Mouse (Mus musculus) limb, embryonic 12.5 days (tissue): Measurements from ENCODE around the gene Cd300lf. TPM values are rescaled to one million over a fixed set of nuclear protein-coding genes. Genes with fewer than 3 reads are reported as not detected.

Source experiments
- ATAC-seq: fragments of 200-750 bp; cut with Nextera tagmentation; 2 replicates; pipeline ENCODE4 v1.8.0; 2017; ENCODE audit warnings: low read depth, moderate TSS enrichment; ENCODE audit not compliant: insufficient number of reproducible peaks, insufficient read depth, low FRiP score, low TSS enrichment
- H3K27ac ChIP-seq: fragments of 300-500 bp; sonication (generic); 2 replicates; pipeline ENCODE4 v1.5.1; 2016; ENCODE audit warnings: mild to moderate bottlenecking, moderate library complexity
- H3K27me3 ChIP-seq: fragments of 300-500 bp; sonication (generic); 2 replicates; pipeline ENCODE4 v1.6.1; 2016; ENCODE audit warnings: mild to moderate bottlenecking, moderate library complexity
- H3K36me3 ChIP-seq: fragments of 300-500 bp; sonication (generic); 2 replicates; pipeline ENCODE4 v1.6.1; 2016; ENCODE audit warnings: mild to moderate bottlenecking, moderate library complexity
- H3K4me1 ChIP-seq: fragments of 300-500 bp; sonication (generic); replicated peaks from 2 replicates; pipeline ENCODE4 v1.6.1; 2016
- H3K4me2 ChIP-seq: fragments of 300-500 bp; sonication (generic); 2 replicates; pipeline ENCODE4 v1.6.1; 2016; ENCODE audit warnings: mild to moderate bottlenecking, moderate library complexity
- H3K4me3 ChIP-seq: fragments of 300-500 bp; sonication (generic); replicated peaks from 2 replicates; pipeline ENCODE4 v1.5.1; 2016; ENCODE audit warnings: mild to moderate bottlenecking
- H3K9ac ChIP-seq: fragments of 300-500 bp; sonication (generic); replicated peaks from 2 replicates; pipeline ENCODE4 v1.6.1; 2016; ENCODE audit warnings: mild to moderate bottlenecking, moderate library complexity
- H3K9me3 ChIP-seq: fragments of 300-500 bp; sonication (generic); 2 replicates; pipeline ENCODE4 v1.6.1; 2016; ENCODE audit warnings: mild to moderate bottlenecking, moderate library complexity
- WGBS: fragments of 180-500 bp; shearing (Covaris S2); methylation state at CpG from one replicate; pipeline ENCODE4 v1.1.7; 2016; 5-methylcytosine and 5-hydroxymethylcytosine counted together
- polyA plus RNA-seq: library from polyadenylated mRNA; unstranded; fragments of >200 nt; fragmentation: Nextera tagmentation; extraction: Ambion mirVana; gene quantifications from 2 replicates; pipeline ENCODE4 v1.2.1, GENCODE M21; 2016

The Cd300lf gene
- polyA plus RNA-seq, 1 experiment from 2014 or later, result 0.26 TPM

DNA sequence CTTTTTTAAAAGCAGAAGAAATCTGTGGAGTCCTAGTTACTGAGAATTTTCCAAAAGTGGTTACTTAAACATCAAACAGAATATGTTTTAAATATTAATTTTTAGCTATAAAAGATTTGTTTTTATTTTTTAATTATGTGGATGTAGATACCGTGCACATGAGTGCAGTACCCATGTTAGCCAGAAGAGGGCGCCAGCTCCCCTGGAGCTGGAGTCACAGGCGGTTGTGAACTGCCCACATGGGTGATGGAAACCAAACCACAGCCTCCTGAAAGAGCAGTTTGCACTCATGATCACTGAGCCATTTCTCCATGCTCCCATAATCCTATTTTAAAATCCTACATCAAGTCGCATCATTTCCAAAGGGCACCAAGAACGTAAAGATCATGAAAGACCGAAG, 43.9 kb downstream of the Cd300lf start:
- no peaks in the 10 kb centered on the region for H3K36me3 ChIP-seq
- no peak overlapping the region for H3K4me2 ChIP-seq
- peaks cover 45% of the 10 kb centered on the region for H3K27me3 ChIP-seq
- ATAC-seq, result no peak
- no peak overlapping the region for H3K4me3 ChIP-seq
- 68% methylated on average over 6 of the region's 6 CpGs for WGBS
- peaks cover 11% of the 10 kb centered on the region for H3K9me3 ChIP-seq
- H3K9ac ChIP-seq, result no peak overlapping the region
- H3K27ac ChIP-seq, result no peak overlapping the region
- 0 out of 2 replicates have a peak, but pooled peaks cover 7% of the 10 kb centered on the region for H3K4me1 ChIP-seq

DNA sequence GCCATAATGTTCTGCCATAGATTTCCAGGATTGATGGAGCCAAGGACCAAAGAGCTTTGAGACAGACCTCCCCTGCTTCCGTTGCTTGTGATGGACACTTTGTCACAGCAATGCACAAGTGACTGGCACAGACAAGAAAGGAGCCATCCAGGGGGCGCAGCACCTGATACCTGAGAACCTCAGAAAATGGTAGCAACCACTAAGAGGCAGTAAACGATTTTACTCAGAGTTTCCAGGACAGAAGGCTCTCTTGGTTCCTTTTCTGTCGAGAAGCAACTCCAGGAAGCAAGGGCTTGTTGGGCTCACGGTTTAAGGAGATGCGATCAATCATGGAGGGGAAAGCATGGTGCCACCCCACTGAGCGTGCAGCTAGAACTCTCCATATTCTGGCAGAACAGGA, 47.6 kb downstream of the Cd300lf start:
- no peaks in the 10 kb centered on the region for H3K4me1 ChIP-seq
- no peak overlapping the region for H3K4me3 ChIP-seq
- H3K27ac ChIP-seq, result no peak overlapping the region
- H3K9ac ChIP-seq, result no peak overlapping the region
- H3K4me2 ChIP-seq, result no peak overlapping the region
- 59% methylated on average over 7 of the region's 7 CpGs for WGBS
- peaks cover 41% of the 10 kb centered on the region for H3K27me3 ChIP-seq
- ATAC-seq, result no peak
- H3K9me3 ChIP-seq, result peaks cover 6% of the 10 kb centered on the region
- H3K36me3 ChIP-seq, result no peaks in the 10 kb centered on the region

DNA sequence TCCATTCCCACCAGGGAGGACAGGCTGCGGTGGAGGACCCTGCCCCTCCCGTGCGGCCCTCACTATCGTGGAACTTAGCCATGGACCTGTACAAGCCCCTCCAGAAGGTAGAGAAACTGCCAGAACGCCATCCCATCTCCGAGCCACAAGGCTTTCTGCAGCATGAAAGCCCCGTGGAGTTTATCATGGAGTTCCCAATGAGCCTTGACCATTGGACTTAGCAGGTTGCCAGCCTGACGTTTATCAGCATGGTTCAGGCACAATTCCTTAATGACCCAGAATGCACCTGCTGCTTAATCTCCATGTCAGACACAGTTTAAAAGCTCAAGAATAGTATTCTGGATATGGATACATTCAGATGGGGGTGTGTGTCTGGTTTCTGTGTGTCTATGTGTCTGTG, 48.7 kb downstream of the Cd300lf start:
- Histone ChIP-seq H3K4me3 (no peak overlapping the region), H3K27ac (no peak overlapping the region), H3K27me3 (peaks cover 31% of the 10 kb centered on the region), H3K36me3 (no peaks in the 10 kb centered on the region), H3K4me1 (no peaks in the 10 kb centered on the region), H3K9ac (no peak overlapping the region), H3K4me2 (no peak overlapping the region), H3K9me3 (peaks cover 3% of the 10 kb centered on the region)
- WGBS, result 81% methylated on average over 8 of the region's 8 CpGs
- no peak for ATAC-seq

DNA sequence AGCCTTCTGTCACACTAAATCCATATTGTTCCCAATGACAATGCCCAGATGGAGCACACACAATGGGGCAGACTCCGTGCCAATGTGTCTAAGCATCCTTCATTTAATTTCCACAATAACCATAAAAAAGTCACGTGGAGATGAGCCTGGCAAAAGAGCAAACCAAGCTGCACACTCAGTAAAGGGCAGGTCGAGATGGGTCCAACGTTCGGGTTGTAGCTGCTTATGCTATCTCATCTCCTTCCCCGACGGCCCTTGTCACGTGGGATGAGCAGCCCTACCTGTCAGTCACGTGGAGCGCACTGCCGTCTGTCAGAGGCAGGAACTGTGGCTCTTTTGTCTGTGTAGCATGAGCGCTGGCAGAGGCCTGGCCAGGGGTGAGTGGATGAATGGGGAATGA, 49.2 kb downstream of the Cd300lf start:
- no peaks in the 10 kb centered on the region for H3K9me3 ChIP-seq
- WGBS, result 56% methylated on average over 12 of the region's 12 CpGs
- no peak for ATAC-seq

DNA sequence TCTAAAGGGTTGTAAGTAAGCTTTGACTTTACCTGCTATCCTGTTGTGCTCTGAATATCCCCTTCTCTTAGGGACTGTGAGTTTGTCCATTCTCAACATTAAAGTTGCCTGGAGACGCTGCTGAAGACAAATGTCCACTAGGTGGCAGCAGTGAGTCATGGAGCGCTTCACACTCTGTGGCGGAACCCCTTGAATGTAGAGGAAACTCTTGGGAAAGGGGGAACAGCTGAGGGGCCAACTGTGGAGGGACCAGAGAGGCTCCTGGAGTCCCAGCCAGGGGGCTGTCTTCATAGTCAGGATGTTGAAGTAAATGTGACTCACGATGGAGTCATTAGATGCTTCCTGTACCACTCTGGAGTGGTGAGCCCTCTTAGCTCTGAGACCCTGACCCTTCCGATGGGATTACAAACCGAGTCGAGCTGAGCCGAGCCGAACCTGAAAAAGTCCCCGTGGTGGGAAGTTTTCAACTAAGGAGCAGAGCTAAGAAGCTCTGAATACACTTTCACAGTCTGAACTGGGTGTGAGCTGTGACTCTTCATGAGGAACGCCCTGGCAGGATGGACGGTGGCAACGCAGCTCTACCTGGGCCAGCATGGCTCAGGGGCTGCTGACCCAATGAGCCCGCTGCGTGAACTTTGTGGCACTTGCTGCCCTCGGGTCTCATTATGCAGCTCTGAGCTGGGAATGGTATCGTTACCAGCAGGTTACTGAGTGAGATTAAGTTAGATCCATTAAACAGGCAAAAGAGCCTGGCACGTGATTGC, 50.2 kb downstream of the Cd300lf start:
- Histone ChIP-seq H3K27me3 (peaks cover 23% of the 10 kb centered on the region), H3K4me2 (no peak overlapping the region), H3K9ac (no peak overlapping the region), H3K27ac (no peak overlapping the region), H3K4me1 (no peaks in the 10 kb centered on the region), H3K9me3 (no peaks in the 10 kb centered on the region), H3K4me3 (no peak overlapping the region), H3K36me3 (no peaks in the 10 kb centered on the region)
- 47% methylated on average over 18 of the region's 18 CpGs for WGBS
- no peak for ATAC-seq

More for the DNA sequence above, 49.2 kb downstream of the Cd300lf start:
- no peaks in the 10 kb centered on the region for H3K4me1 ChIP-seq
- H3K4me3 ChIP-seq, result no peak overlapping the region
- H3K36me3 ChIP-seq, result no peaks in the 10 kb centered on the region
- no peak overlapping the region for H3K27ac ChIP-seq
- H3K4me2 ChIP-seq, result no peak overlapping the region
- peaks cover 31% of the 10 kb centered on the region for H3K27me3 ChIP-seq
- H3K9ac ChIP-seq, result no peak overlapping the region

DNA sequence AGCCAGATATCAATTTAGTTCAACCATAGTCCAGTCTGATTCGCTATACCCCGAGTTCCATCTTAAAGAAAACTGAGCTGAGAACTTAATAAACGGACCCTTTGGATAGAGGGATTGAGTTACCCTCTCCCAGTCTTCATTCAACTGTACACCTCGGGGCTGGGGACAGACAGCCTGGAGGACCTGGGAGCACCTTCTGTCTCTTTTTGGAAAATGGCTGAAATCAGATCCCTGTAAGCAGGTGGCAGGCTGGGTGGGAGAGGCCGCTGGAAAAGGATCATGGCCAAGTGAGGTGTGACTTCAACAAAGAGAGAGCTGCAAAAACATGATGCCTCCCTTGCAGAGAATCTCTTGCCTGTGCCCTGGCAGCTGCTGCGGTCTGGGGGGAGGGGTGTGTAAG, 51.6 kb downstream of the Cd300lf start:
- no peaks in the 10 kb centered on the region for H3K9me3 ChIP-seq
- peaks cover 23% of the 10 kb centered on the region for H3K27me3 ChIP-seq
- ATAC-seq, result no peak
- no peak overlapping the region for H3K27ac ChIP-seq
- no peak overlapping the region for H3K4me2 ChIP-seq
- no peaks in the 10 kb centered on the region for H3K36me3 ChIP-seq
- H3K4me1 ChIP-seq, result no peaks in the 10 kb centered on the region
- 71% methylated on average over 6 of the region's 6 CpGs for WGBS
- no peak overlapping the region for H3K9ac ChIP-seq
- no peak overlapping the region for H3K4me3 ChIP-seq

DNA sequence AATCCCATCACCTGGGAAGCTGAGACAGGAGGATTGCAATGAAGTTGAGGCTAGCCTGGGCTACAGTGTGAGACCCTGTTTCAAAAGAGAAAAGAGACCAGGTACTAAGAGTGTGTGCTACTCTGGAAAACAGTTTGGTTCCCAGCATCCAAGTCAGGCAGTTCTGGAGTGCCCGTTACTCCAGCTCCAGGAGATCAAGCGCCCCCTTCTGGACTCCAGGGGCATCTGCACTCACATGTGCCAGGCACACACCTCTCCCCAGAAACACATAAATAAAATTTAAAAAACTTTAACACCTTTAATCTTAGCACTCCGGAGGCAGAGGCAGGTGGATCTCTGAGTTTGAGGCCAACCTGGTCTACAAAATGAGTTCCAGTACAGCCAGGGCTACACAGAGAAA, 52.4 kb downstream of the Cd300lf start:
- ATAC-seq, result no peak
- Histone ChIP-seq H3K36me3 (no peaks in the 10 kb centered on the region), H3K27ac (no peak overlapping the region), H3K4me3 (no peak overlapping the region), H3K9ac (no peak overlapping the region), H3K4me1 (no peaks in the 10 kb centered on the region), H3K4me2 (no peak overlapping the region), H3K27me3 (peaks cover 21% of the 10 kb centered on the region), H3K9me3 (no peaks in the 10 kb centered on the region)
- 64% methylated on average over 3 of the region's 3 CpGs for WGBS

DNA sequence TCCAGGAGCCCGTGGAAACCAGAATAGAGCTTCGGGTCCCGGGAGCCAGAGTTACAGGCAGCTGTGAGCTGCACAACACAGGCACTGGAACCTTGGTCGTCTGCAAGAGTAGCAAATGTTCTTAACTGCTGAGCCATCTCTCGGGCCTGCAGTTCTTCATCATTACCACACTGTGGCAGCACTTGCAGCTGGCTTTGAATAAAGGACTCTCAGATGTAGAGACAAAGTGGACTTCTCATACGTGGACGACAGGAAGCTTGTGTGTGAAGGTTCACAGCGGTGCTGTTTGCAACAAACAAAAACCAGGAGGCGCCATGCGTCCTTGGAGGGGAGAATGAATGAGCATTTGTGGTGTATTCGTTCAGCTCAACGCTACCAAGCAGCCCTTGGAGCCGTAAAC, 52.9 kb downstream of the Cd300lf start:
- no peak overlapping the region for H3K27ac ChIP-seq
- no peak overlapping the region for H3K4me2 ChIP-seq
- peaks cover 17% of the 10 kb centered on the region for H3K27me3 ChIP-seq
- no peaks in the 10 kb centered on the region for H3K36me3 ChIP-seq
- H3K9ac ChIP-seq, result no peak overlapping the region
- no peaks in the 10 kb centered on the region for H3K9me3 ChIP-seq
- 37% methylated on average over 13 of the region's 13 CpGs for WGBS
- no peak overlapping the region for H3K4me3 ChIP-seq
- ATAC-seq, result no peak
- no peaks in the 10 kb centered on the region for H3K4me1 ChIP-seq

DNA sequence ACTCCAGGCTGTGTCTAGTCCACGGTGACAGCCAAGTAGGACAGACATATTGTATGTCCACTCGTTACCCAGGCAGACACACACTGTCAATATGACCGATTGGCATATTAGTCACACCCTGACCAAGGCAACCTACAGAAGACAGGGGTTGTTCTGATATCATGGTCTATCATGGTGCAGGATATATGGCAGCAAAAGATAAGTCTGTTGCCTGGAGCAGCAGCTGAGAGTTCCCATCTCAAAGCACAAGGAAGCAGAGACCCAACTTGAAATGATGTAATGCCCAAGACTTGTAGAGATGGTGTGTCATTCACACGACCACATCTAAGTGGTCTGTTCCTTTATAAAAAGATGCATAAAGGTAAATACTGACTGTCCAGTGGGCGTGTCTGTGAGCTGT, 55.1 kb downstream of the Cd300lf start:
- Histone ChIP-seq H3K9ac (no peak overlapping the region), H3K4me3 (no peak overlapping the region), H3K27ac (no peak overlapping the region), H3K4me2 (no peak overlapping the region), H3K4me1 (no peaks in the 10 kb centered on the region), H3K9me3 (no peaks in the 10 kb centered on the region), H3K27me3 (peaks cover 1% of the 10 kb centered on the region), H3K36me3 (no peaks in the 10 kb centered on the region)
- no peak for ATAC-seq
- 88% methylated on average over 5 of the region's 5 CpGs for WGBS

DNA sequence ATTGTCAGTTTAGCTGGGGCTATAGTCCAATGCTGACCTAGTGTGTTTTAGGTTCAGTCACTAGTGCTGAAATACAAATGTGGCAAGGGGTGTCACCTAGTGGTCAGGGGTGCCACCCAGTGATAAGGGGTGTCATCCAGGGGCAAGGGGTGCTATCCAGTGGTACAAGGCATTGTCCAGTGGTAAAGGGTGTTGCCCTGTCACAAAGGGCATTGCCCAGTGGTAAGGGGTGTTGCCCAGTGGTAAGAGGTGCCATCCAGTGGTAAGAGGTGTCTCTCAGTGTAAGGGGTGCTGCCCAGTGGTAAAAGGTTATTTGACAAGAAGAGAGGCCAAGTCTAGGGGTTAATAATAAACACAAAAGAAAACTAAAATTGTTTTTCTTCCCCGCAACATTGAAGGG, 56.4 kb downstream of the Cd300lf start:
- H3K4me2 ChIP-seq, result no peak overlapping the region
- no peaks in the 10 kb centered on the region for H3K36me3 ChIP-seq
- WGBS, result 89% methylated on average over 1 of the region's 1 CpGs
- H3K9ac ChIP-seq, result no peak overlapping the region
- H3K9me3 ChIP-seq, result no peaks in the 10 kb centered on the region
- no peaks in the 10 kb centered on the region; the same call in 1 of the 2 replicates for H3K27me3 ChIP-seq
- no peak for ATAC-seq
- no peak overlapping the region for H3K27ac ChIP-seq
- H3K4me3 ChIP-seq, result no peak overlapping the region
- no peaks in the 10 kb centered on the region for H3K4me1 ChIP-seq

DNA sequence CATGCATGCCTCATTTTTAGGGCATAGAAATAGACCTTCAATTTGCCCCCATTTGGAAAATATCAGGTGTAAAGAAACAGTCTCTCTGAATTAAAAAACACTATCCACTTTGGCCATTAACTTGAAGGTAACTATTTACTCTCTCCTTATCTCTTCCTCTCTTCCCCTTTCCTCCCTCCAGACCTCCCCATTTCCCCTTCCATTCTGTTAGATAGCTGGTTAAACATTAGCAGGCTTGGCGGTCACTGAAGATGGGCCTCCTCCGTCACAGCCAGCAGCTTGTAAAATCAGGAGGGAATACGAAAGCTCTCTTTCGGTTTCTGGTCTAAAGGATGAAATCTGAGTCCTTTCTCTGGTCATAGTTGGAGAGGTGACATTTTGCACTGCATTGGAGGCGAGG, 57.9 kb downstream of the Cd300lf start:
- Histone ChIP-seq H3K4me1 (peaks cover 9% of the 10 kb centered on the region), H3K36me3 (no peaks in the 10 kb centered on the region), H3K4me2 (no peak overlapping the region), H3K27me3 (peaks cover 4% of the 10 kb centered on the region; the same call in 1 of the 2 replicates), H3K9ac (no peak overlapping the region), H3K4me3 (no peak overlapping the region), H3K9me3 (no peaks in the 10 kb centered on the region), H3K27ac (no peak overlapping the region)
- WGBS, result 67% methylated on average over 5 of the region's 5 CpGs
- ATAC-seq, result no peak

DNA sequence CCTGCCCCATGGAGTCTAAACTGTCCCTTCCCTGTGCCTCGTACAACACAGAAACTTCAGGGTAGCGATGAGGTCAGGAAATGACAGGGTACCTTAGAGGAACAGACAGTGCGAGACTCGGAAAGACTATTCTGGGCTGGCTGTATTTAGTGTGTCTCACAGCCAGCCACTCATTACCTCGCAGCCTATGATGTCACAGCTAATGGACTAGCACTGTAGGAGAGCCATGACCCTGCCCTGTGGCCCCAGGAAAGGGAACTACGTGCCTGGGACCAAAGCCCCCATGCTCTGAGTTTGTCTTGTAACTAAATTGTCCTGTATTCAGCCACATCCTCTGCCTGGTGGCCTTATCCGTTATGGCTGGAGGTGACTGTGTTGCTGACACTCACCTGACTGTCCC, 58.4 kb downstream of the Cd300lf start:
- no peak overlapping the region for H3K27ac ChIP-seq
- peaks cover 6% of the 10 kb centered on the region; the same call in 1 of the 2 replicates for H3K27me3 ChIP-seq
- no peak for ATAC-seq
- no peaks in the 10 kb centered on the region for H3K9me3 ChIP-seq
- H3K4me3 ChIP-seq, result no peak overlapping the region
- 73% methylated on average over 7 of the region's 7 CpGs for WGBS
- peaks cover 9% of the 10 kb centered on the region for H3K4me1 ChIP-seq
- no peaks in the 10 kb centered on the region for H3K36me3 ChIP-seq
- H3K4me2 ChIP-seq, result no peak overlapping the region
- H3K9ac ChIP-seq, result no peak overlapping the region
